ENCODE assay signal across 10 mouse cellular contexts in genomic region chr9:65776137-65776872, GRCm38 (mm10). TPM values are rescaled to one million over a fixed set of nuclear protein-coding genes. Genes with fewer than 3 reads are reported as not detected.
DNase-seq lines count a peak whose midpoint lies in the region; ATAC-seq and TF ChIP-seq lines count a peak whose summit lies in the region.
"Had no signal": no experiment of that assay in that cellular context is flagged by ENCODE, and none has a peak within 500 bp of the region (broad histone marks: within the 10 kb centered on the region; RNA-seq: fewer than 3 reads in every experiment).

No protein-coding gene starts in this region.

- no peak for ATAC-seq in lung, embryonic 14.5 days (ENCODE audit: insufficient read depth)
- ATAC-seq in embryonic facial prominence, embryonic 13.5 days (ENCODE audit: insufficient number of reproducible peaks, insufficient read depth, low FRiP score, low TSS enrichment, low read depth): no peak
- no peak for ATAC-seq in limb, embryonic 14.5 days (ENCODE audit: low FRiP score, low read depth)
- no peak for ATAC-seq in stomach, embryonic 15.5 days (ENCODE audit: insufficient read depth, low FRiP score, low read depth)
- ATAC-seq in inflammation-experienced regulatory T-cells, adult 6 months: no peak

- 19% methylated on average over 8 of the region's 8 CpGs for WGBS in lung, embryonic 14.5 days
- 19% methylated on average over 8 of the region's 8 CpGs for WGBS in embryonic facial prominence, embryonic 13.5 days
- WGBS in limb, embryonic 14.5 days: 35% methylated on average over 8 of the region's 8 CpGs
- 19% methylated on average over 8 of the region's 8 CpGs for WGBS in stomach, embryonic 15.5 days

- H3K9ac ChIP-seq in lung, embryonic 14.5 days: no peak overlapping the region
- H3K9ac ChIP-seq in embryonic facial prominence, embryonic 13.5 days: no peak overlapping the region
- no peak overlapping the region for H3K9ac ChIP-seq in limb, embryonic 14.5 days (ENCODE audit: low read depth, low read length, severe bottlenecking)
- H3K9ac ChIP-seq in stomach, embryonic 15.5 days: no peak overlapping the region

- H3K27ac ChIP-seq in lung, embryonic 14.5 days (ENCODE audit: low read depth): no peak overlapping the region
- peak overlapping the region; percentile 64 for H3K27ac ChIP-seq in embryonic facial prominence, embryonic 13.5 days
- H3K27ac ChIP-seq in limb, embryonic 14.5 days (replicated peaks; ENCODE audit: low read depth, low read length): peak overlapping the region; percentile 44
- H3K27ac ChIP-seq in stomach, embryonic 15.5 days: peak overlapping the region; percentile 68

- H3K9me3 ChIP-seq in lung, embryonic 14.5 days (ENCODE audit: low read depth, low read length): no peaks in the 10 kb centered on the region
- no peaks in the 10 kb centered on the region for H3K9me3 ChIP-seq in embryonic facial prominence, embryonic 13.5 days
- no peaks in the 10 kb centered on the region for H3K9me3 ChIP-seq in limb, embryonic 14.5 days (ENCODE audit: control insufficient read depth, low read length)
- no peaks in the 10 kb centered on the region for H3K9me3 ChIP-seq in stomach, embryonic 15.5 days

- no peak overlapping the region for H3K4me3 ChIP-seq in lung, embryonic 14.5 days (ENCODE audit: low read depth, low read length)
- no peak overlapping the region for H3K4me3 ChIP-seq in embryonic facial prominence, embryonic 13.5 days
- no peak overlapping the region for H3K4me3 ChIP-seq in limb, embryonic 14.5 days (replicated peaks; ENCODE audit: low read length)
- H3K4me3 ChIP-seq in stomach, embryonic 15.5 days (replicated peaks): no peak overlapping the region

- TF ChIP-seq POLR2A in limb, embryonic 14.5 days (IDR thresholded peaks at IDR 0.05; ENCODE audit: borderline replicate concordance, extremely low read depth, insufficient read depth, insufficient read length): no peak

- H3K4me2 ChIP-seq in lung, embryonic 14.5 days: no peak overlapping the region
- no peak overlapping the region for H3K4me2 ChIP-seq in embryonic facial prominence, embryonic 13.5 days
- no peak overlapping the region for H3K4me2 ChIP-seq in limb, embryonic 14.5 days (replicated peaks; ENCODE audit: low read depth, low read length, severe bottlenecking)
- 0 out of 2 replicates have a peak overlapping the region, but pooled peaks have one; percentile 3 for H3K4me2 ChIP-seq in stomach, embryonic 15.5 days

- no peak for TF ChIP-seq CTCF in lung, embryonic 14.5 days (IDR thresholded peaks at IDR 0.05; ENCODE audit: low read depth)

- no peaks in the 10 kb centered on the region for H3K36me3 ChIP-seq in lung, embryonic 14.5 days (ENCODE audit: insufficient read depth)
- H3K36me3 ChIP-seq in embryonic facial prominence, embryonic 13.5 days: peaks cover 5% of the 10 kb centered on the region; the same call in 1 of the 2 replicates
- H3K36me3 ChIP-seq in limb, embryonic 14.5 days (ENCODE audit: control insufficient read depth, insufficient read depth, low read length): no peaks in the 10 kb centered on the region
- no peaks in the 10 kb centered on the region for H3K36me3 ChIP-seq in stomach, embryonic 15.5 days

- DNase-seq in lung, embryonic 14.5 days: peak; percentile 19
- DNase-seq in lung, postnatal 25 days (ENCODE audit: low spot score): no peak
- DNase-seq in limb, embryonic 14.5 days (ENCODE audit: low spot score): no peak
- DNase-seq in layer of hippocampus, adult 11-12 months (ENCODE audit: low spot score): no peak
- DNase-seq in thymus, postnatal 4 days: no peak
- DNase-seq: gastrocnemius, postnatal 25 days; heart, postnatal 4 days had no signal

- no peaks in the 10 kb centered on the region for H3K27me3 ChIP-seq in lung, embryonic 14.5 days (ENCODE audit: insufficient read depth, low read length)
- no peaks in the 10 kb centered on the region for H3K27me3 ChIP-seq in embryonic facial prominence, embryonic 13.5 days
- no peaks in the 10 kb centered on the region for H3K27me3 ChIP-seq in limb, embryonic 14.5 days (ENCODE audit: control insufficient read depth, insufficient read depth, low read length)
- H3K27me3 ChIP-seq in stomach, embryonic 15.5 days (replicated peaks): no peaks in the 10 kb centered on the region

- peaks cover 5% of the 10 kb centered on the region for H3K4me1 ChIP-seq in lung, embryonic 14.5 days (ENCODE audit: insufficient read depth)
- peaks cover 19% of the 10 kb centered on the region for H3K4me1 ChIP-seq in embryonic facial prominence, embryonic 13.5 days
- peaks cover 13% of the 10 kb centered on the region for H3K4me1 ChIP-seq in limb, embryonic 14.5 days (ENCODE audit: control insufficient read depth, insufficient read depth, low read length)
- H3K4me1 ChIP-seq in stomach, embryonic 15.5 days: peaks cover 15% of the 10 kb centered on the region

RNA-seq across cellular contexts. Expression of gene Zfp609, which starts 51.1 kb away (rescaled TPM):
- polyA plus RNA-seq in lung, embryonic 14.5 days (2014; fragmentation: Nextera tagmentation; extraction: Ambion mirVana): 7.4 and 7.6 TPM in 2 replicates
- polyA plus RNA-seq in embryonic facial prominence, embryonic 13.5 days (2015; fragmentation: Nextera tagmentation; extraction: Ambion mirVana): 7.2 and 8.4 TPM in 2 replicates
- polyA plus RNA-seq in limb, embryonic 14.5 days (2012; rRNA removed): 20.3 and 22.0 TPM in 2 replicates
- polyA plus RNA-seq in limb, embryonic 14.5 days (2014; fragmentation: Nextera tagmentation; extraction: Ambion mirVana): 7.3 and 8.8 TPM in 2 replicates
- polyA plus RNA-seq in stomach, embryonic 15.5 days (2015; fragmentation: Nextera tagmentation; extraction: Ambion mirVana): 6.4 and 6.5 TPM in 2 replicates
- polyA plus RNA-seq in inflammation-experienced regulatory T-cells, adult 6 months (2017; shearing (Covaris generic)): 1 to 10 TPM; 2.3 to 4.2 (median 2.9) TPM
